Mouse (Mus musculus) macrophage (primary cell): ENCODE data around the gene Wnt3. TPM values are rescaled to one million over a fixed set of nuclear protein-coding genes. Genes with fewer than 3 reads are reported as not detected.

Experiments
- H3K27ac ChIP-seq: fragments of 350-480 bp; formaldehyde crosslinking; 2 replicates; pipeline ENCODE4 v1.9.0; 2021
- H3K36me3 ChIP-seq: fragments of 350-480 bp; formaldehyde crosslinking; 2 replicates; pipeline ENCODE4 v1.9.0; 2021; ENCODE audit errors: inconsistent target
- H3K4me3 ChIP-seq: fragments of 350-480 bp; formaldehyde crosslinking; 2 replicates; pipeline ENCODE4 v1.9.0; 2021; ENCODE audit errors: inconsistent target
- H3K79me2 ChIP-seq: fragments of 350-480 bp; formaldehyde crosslinking; 2 replicates; pipeline ENCODE4 v1.9.0; 2021; ENCODE audit errors: inconsistent target
- WGBS: methylation state at CpG from one replicate; pipeline ENCODE4 v1.1.7; 2026; ENCODE audit warnings: inconsistent platforms; ENCODE audit not compliant: missing documents; 5-methylcytosine and 5-hydroxymethylcytosine counted together
- polyA plus RNA-seq: library from polyadenylated mRNA; stranded (reverse); fragments of 250-400 nt; gene quantifications from 3 replicates; pipeline ENCODE4 v1.2.4, GENCODE M21; 2018; ENCODE audit warnings: inconsistent platforms
- total RNA-seq, 78 experiments: library from RNA; depleted of rRNA; stranded (reverse); fragments of 250-400 nt; gene quantifications; 1 replicate in 9 of 78; 2 replicates in 24 of 78; 3 replicates in 43 of 78; 4 replicates in 2 of 78; pipeline ENCODE4 v1.2.4; 2018; ENCODE audit warnings: inconsistent platforms in 56 of 78

Wnt3 gene
- total RNA-seq (2018; cell fraction: chromatin; rRNA removed), result not detected
- total RNA-seq (2018; cell fraction: cytosol; rRNA removed), result not detected
- not detected for total RNA-seq (2018; cell fraction: nucleus; rRNA removed)
- polyA plus RNA-seq, result not detected in 3 replicates

GRCm38 (mm10) chr11:103773387-103774227 lies at the start of gene Wnt3:
Gene Wnt3, plus strand, starts transcription at chr11:103774150.
- Histone ChIP-seq H3K36me3 (no peaks in the 10 kb centered on the region), H3K79me2 (no peaks in the 10 kb centered on the region), H3K27ac (no peak within 1 kb of the TSS), H3K4me3 (no peak within 1 kb of the TSS)
- WGBS, result 3% methylated on average over 58 of the region's 60 CpGs

GRCm38 (mm10) chr11:103724331-103724771 lies 49.6 kb upstream of the Wnt3 start:
- Histone ChIP-seq H3K4me3 (no peak overlapping the region), H3K27ac (no peak overlapping the region), H3K36me3 (no peaks in the 10 kb centered on the region), H3K79me2 (no peaks in the 10 kb centered on the region)
- 80% methylated on average over 8 of the region's 11 CpGs for WGBS

- H3K79me2 ChIP-seq, result no peaks in the 10 kb centered on the region
- WGBS, result 83% methylated on average over 9 of the region's 9 CpGs
- no peaks in the 10 kb centered on the region for H3K36me3 ChIP-seq
- H3K27ac ChIP-seq, result no peak overlapping the region
- no peak overlapping the region for H3K4me3 ChIP-seq
Measured at GRCm38 (mm10) chr11:103729282-103729985, 44.5 kb upstream of the Wnt3 start.

GRCm38 (mm10) chr11:103731594-103731993 lies 42.4 kb upstream of the Wnt3 start:
- 80% methylated on average over 9 of the region's 9 CpGs for WGBS
- Histone ChIP-seq H3K79me2 (no peaks in the 10 kb centered on the region), H3K4me3 (no peak overlapping the region), H3K27ac (no peak overlapping the region), H3K36me3 (no peaks in the 10 kb centered on the region)

GRCm38 (mm10) chr11:103732306-103732705 lies 41.6 kb upstream of the Wnt3 start:
- no peaks in the 10 kb centered on the region for H3K36me3 ChIP-seq
- H3K79me2 ChIP-seq, result no peaks in the 10 kb centered on the region
- H3K27ac ChIP-seq, result no peak overlapping the region
- 95% methylated on average over 7 of the region's 7 CpGs for WGBS
- H3K4me3 ChIP-seq, result no peak overlapping the region

GRCm38 (mm10) chr11:103733069-103733468 lies 40.9 kb upstream of the Wnt3 start:
- Histone ChIP-seq H3K27ac (no peak overlapping the region), H3K79me2 (no peaks in the 10 kb centered on the region), H3K4me3 (no peak overlapping the region), H3K36me3 (no peaks in the 10 kb centered on the region)
- WGBS, result 83% methylated on average over 4 of the region's 4 CpGs

- Histone ChIP-seq H3K27ac (no peak overlapping the region), H3K4me3 (no peak overlapping the region), H3K36me3 (no peaks in the 10 kb centered on the region), H3K79me2 (no peaks in the 10 kb centered on the region)
- 100% methylated on average over 2 of the region's 2 CpGs for WGBS
Measured at GRCm38 (mm10) chr11:103733961-103734360, 40.0 kb upstream of the Wnt3 start.

- 79% methylated on average over 5 of the region's 5 CpGs for WGBS
- Histone ChIP-seq H3K79me2 (no peaks in the 10 kb centered on the region), H3K36me3 (no peaks in the 10 kb centered on the region), H3K4me3 (no peak overlapping the region), H3K27ac (no peak overlapping the region)
Measured at GRCm38 (mm10) chr11:103734411-103735045, 39.4 kb upstream of the Wnt3 start.

GRCm38 (mm10) chr11:103735046-103735781 lies 38.7 kb upstream of the Wnt3 start:
- WGBS, result 88% methylated on average over 19 of the region's 19 CpGs
- H3K27ac ChIP-seq, result no peak overlapping the region
- no peaks in the 10 kb centered on the region for H3K79me2 ChIP-seq
- no peak overlapping the region for H3K4me3 ChIP-seq
- H3K36me3 ChIP-seq, result no peaks in the 10 kb centered on the region

- no peaks in the 10 kb centered on the region for H3K79me2 ChIP-seq
- no peak within 1 kb of the TSS for H3K27ac ChIP-seq
- no peaks in the 10 kb centered on the region for H3K36me3 ChIP-seq
- no peak within 1 kb of the TSS for H3K4me3 ChIP-seq
- WGBS, result 3% methylated on average over 68 of the region's 68 CpGs
Measured at GRCm38 (mm10) chr11:103749306-103750089, 24.5 kb upstream of the Wnt3 start, which contains the start of gene Wnt9b. Gene Wnt9b, minus strand, starts transcription at chr11:103749821.

- no peaks in the 10 kb centered on the region for H3K36me3 ChIP-seq
- no peak overlapping the region for H3K4me3 ChIP-seq
- WGBS, result 3% methylated on average over 3 of the region's 3 CpGs
- no peak overlapping the region for H3K27ac ChIP-seq
- H3K79me2 ChIP-seq, result no peaks in the 10 kb centered on the region
Measured at GRCm38 (mm10) chr11:103750612-103751011, 23.3 kb upstream of the Wnt3 start.

GRCm38 (mm10) chr11:103758054-103758453 lies 15.9 kb upstream of the Wnt3 start:
- 53% methylated on average over 11 of the region's 11 CpGs for WGBS
- Histone ChIP-seq H3K4me3 (no peak overlapping the region), H3K27ac (no peak overlapping the region), H3K36me3 (no peaks in the 10 kb centered on the region), H3K79me2 (no peaks in the 10 kb centered on the region)

GRCm38 (mm10) chr11:103758706-103759105 lies 15.2 kb upstream of the Wnt3 start:
- Histone ChIP-seq H3K4me3 (no peak overlapping the region), H3K27ac (no peak overlapping the region), H3K36me3 (no peaks in the 10 kb centered on the region), H3K79me2 (no peaks in the 10 kb centered on the region)
- 4% methylated on average over 6 of the region's 6 CpGs for WGBS
